Mouse (Mus musculus): ENCODE measurements around the gene 4930590J08Rik. TPM values are rescaled to one million over a fixed set of nuclear protein-coding genes. Genes with fewer than 3 reads are reported as not detected.
"Not testable (repeated sequence)": the region's sequence is repeated elsewhere in the genome, so short reads cannot be mapped to it uniquely, and the experiment has no call there.

Gene 4930590J08Rik
- polyA plus RNA-seq (2012; rRNA removed), result 0.19 and 0.26 TPM in 2 replicates

- not testable (repeated sequence) for H3K4me3 ChIP-seq (ENCODE audit: insufficient read depth, low read depth, low read length); H3K27me3 ChIP-seq (replicated peaks; ENCODE audit: control insufficient read depth, insufficient read depth, low read length); H3K4me1 ChIP-seq (ENCODE audit: control insufficient read depth, insufficient read depth, low read length); H3K27ac ChIP-seq (ENCODE audit: insufficient read depth, low read depth, low read length); DNase-seq; H3K36me3 ChIP-seq (ENCODE audit: control insufficient read depth, insufficient read depth, low read length)
- 96% methylated on average over 2 of the region's 2 CpGs for WGBS
Measured at GRCm38 (mm10) chr6:91902509-91902908, at the start of gene 4930590J08Rik. Gene 4930590J08Rik, plus strand, starts transcription at chr6:91902809.

GRCm38 (mm10) chr6:91858339-91858738 lies 44.3 kb upstream of the 4930590J08Rik start:
- DNase-seq, result no peak
- WGBS, result 59% methylated on average over 5 of the region's 5 CpGs
- no peaks in the 10 kb centered on the region for H3K27me3 ChIP-seq (replicated peaks; ENCODE audit: control insufficient read depth, insufficient read depth, low read length)
- TF ChIP-seq POLR2A (IDR thresholded peaks at IDR 0.05; ENCODE audit: low read depth, low read length) (no peak), CTCF (conservative IDR thresholded peaks at IDR 0.05; ENCODE audit: insufficient read depth, insufficient read length, low read depth, low read length) (no peak)
- no peaks in the 10 kb centered on the region for H3K36me3 ChIP-seq (ENCODE audit: control insufficient read depth, insufficient read depth, low read length)
- no peak overlapping the region for H3K4me3 ChIP-seq (ENCODE audit: insufficient read depth, low read depth, low read length)
- H3K27ac ChIP-seq (ENCODE audit: insufficient read depth, low read depth, low read length), result no peak overlapping the region
- no peaks in the 10 kb centered on the region for H3K4me1 ChIP-seq (ENCODE audit: control insufficient read depth, insufficient read depth, low read length)

GRCm38 (mm10) chr6:91862848-91863247 lies 39.8 kb upstream of the 4930590J08Rik start:
- H3K27ac ChIP-seq (ENCODE audit: insufficient read depth, low read depth, low read length), result no peak overlapping the region
- no peaks in the 10 kb centered on the region for H3K36me3 ChIP-seq (ENCODE audit: control insufficient read depth, insufficient read depth, low read length)
- H3K27me3 ChIP-seq (replicated peaks; ENCODE audit: control insufficient read depth, insufficient read depth, low read length), result no peaks in the 10 kb centered on the region
- TF ChIP-seq POLR2A (IDR thresholded peaks at IDR 0.05; ENCODE audit: low read depth, low read length) (no peak), CTCF (conservative IDR thresholded peaks at IDR 0.05; ENCODE audit: insufficient read depth, insufficient read length, low read depth, low read length) (no peak)
- no peaks in the 10 kb centered on the region for H3K4me1 ChIP-seq (ENCODE audit: control insufficient read depth, insufficient read depth, low read length)
- no peak overlapping the region for H3K4me3 ChIP-seq (ENCODE audit: insufficient read depth, low read depth, low read length)
- no peak for DNase-seq

GRCm38 (mm10) chr6:91864595-91864994 lies 38.0 kb upstream of the 4930590J08Rik start:
- 67% methylated on average over 5 of the region's 5 CpGs for WGBS
- Histone ChIP-seq H3K4me1 (ENCODE audit: control insufficient read depth, insufficient read depth, low read length) (no peaks in the 10 kb centered on the region), H3K27ac (ENCODE audit: insufficient read depth, low read depth, low read length) (no peak overlapping the region), H3K27me3 (replicated peaks; ENCODE audit: control insufficient read depth, insufficient read depth, low read length) (no peaks in the 10 kb centered on the region), H3K4me3 (ENCODE audit: insufficient read depth, low read depth, low read length) (no peak overlapping the region), H3K36me3 (ENCODE audit: control insufficient read depth, insufficient read depth, low read length) (no peaks in the 10 kb centered on the region)
- no peak for TF ChIP-seq CTCF (conservative IDR thresholded peaks at IDR 0.05; ENCODE audit: insufficient read depth, insufficient read length, low read depth, low read length)
- TF ChIP-seq POLR2A (IDR thresholded peaks at IDR 0.05; ENCODE audit: low read depth, low read length), result no peak
- no peak for DNase-seq

GRCm38 (mm10) chr6:91865601-91866000 lies 37.0 kb upstream of the 4930590J08Rik start:
- H3K27ac ChIP-seq (ENCODE audit: insufficient read depth, low read depth, low read length), result no peak overlapping the region
- H3K36me3 ChIP-seq (ENCODE audit: control insufficient read depth, insufficient read depth, low read length), result no peaks in the 10 kb centered on the region
- H3K4me1 ChIP-seq (ENCODE audit: control insufficient read depth, insufficient read depth, low read length), result no peaks in the 10 kb centered on the region
- TF ChIP-seq POLR2A (IDR thresholded peaks at IDR 0.05; ENCODE audit: low read depth, low read length) (no peak), CTCF (conservative IDR thresholded peaks at IDR 0.05; ENCODE audit: insufficient read depth, insufficient read length, low read depth, low read length) (no peak)
- no peak overlapping the region for H3K4me3 ChIP-seq (ENCODE audit: insufficient read depth, low read depth, low read length)
- H3K27me3 ChIP-seq (replicated peaks; ENCODE audit: control insufficient read depth, insufficient read depth, low read length), result no peaks in the 10 kb centered on the region
- DNase-seq, result no peak
- WGBS, result 80% methylated on average over 11 of the region's 11 CpGs

GRCm38 (mm10) chr6:91868091-91868490 lies 34.5 kb upstream of the 4930590J08Rik start:
- no peak overlapping the region for H3K27ac ChIP-seq (ENCODE audit: insufficient read depth, low read depth, low read length)
- DNase-seq, result no peak
- H3K27me3 ChIP-seq (replicated peaks; ENCODE audit: control insufficient read depth, insufficient read depth, low read length), result no peaks in the 10 kb centered on the region
- WGBS, result 81% methylated on average over 5 of the region's 5 CpGs
- no peaks in the 10 kb centered on the region for H3K36me3 ChIP-seq (ENCODE audit: control insufficient read depth, insufficient read depth, low read length)
- H3K4me3 ChIP-seq (ENCODE audit: insufficient read depth, low read depth, low read length), result no peak overlapping the region
- H3K4me1 ChIP-seq (ENCODE audit: control insufficient read depth, insufficient read depth, low read length), result no peaks in the 10 kb centered on the region
- TF ChIP-seq POLR2A (IDR thresholded peaks at IDR 0.05; ENCODE audit: low read depth, low read length), result no peak
- TF ChIP-seq CTCF (conservative IDR thresholded peaks at IDR 0.05; ENCODE audit: insufficient read depth, insufficient read length, low read depth, low read length), result no peak

GRCm38 (mm10) chr6:91872781-91873180 lies 29.8 kb upstream of the 4930590J08Rik start:
- TF ChIP-seq CTCF (conservative IDR thresholded peaks at IDR 0.05; ENCODE audit: insufficient read depth, insufficient read length, low read depth, low read length), result no peak
- no peak for TF ChIP-seq POLR2A (IDR thresholded peaks at IDR 0.05; ENCODE audit: low read depth, low read length)
- no peak for DNase-seq
- WGBS, result 79% methylated on average over 2 of the region's 2 CpGs

More at GRCm38 (mm10) chr6:91872781-91873180, 29.8 kb upstream of the 4930590J08Rik start:
- Histone ChIP-seq H3K4me1 (ENCODE audit: control insufficient read depth, insufficient read depth, low read length) (peaks cover 3% of the 10 kb centered on the region; the same call in 1 of the 2 replicates), H3K27me3 (replicated peaks; ENCODE audit: control insufficient read depth, insufficient read depth, low read length) (no peaks in the 10 kb centered on the region), H3K27ac (ENCODE audit: insufficient read depth, low read depth, low read length) (no peak overlapping the region), H3K36me3 (ENCODE audit: control insufficient read depth, insufficient read depth, low read length) (no peaks in the 10 kb centered on the region), H3K4me3 (ENCODE audit: insufficient read depth, low read depth, low read length) (no peak overlapping the region)

All from kidney, adult 2 months (tissue).